Comparison of ENCODE assay signal across 9 mouse cellular contexts in genomic region chr12:102785593-102785985, GRCm38 (mm10). TPM values are rescaled to one million over a fixed set of nuclear protein-coding genes. Genes with fewer than 3 reads are reported as not detected.
"Had no signal": no experiment of that assay in that cellular context is flagged by ENCODE, and none has a peak within 500 bp of the region (broad histone marks: within the 10 kb centered on the region; RNA-seq: fewer than 3 reads in every experiment).

No protein-coding gene starts in this region.

- ATAC-seq: intestine, embryonic 16.5 days; midbrain, embryonic 13.5 days had no signal

- DNase-seq: kidney, adult 8-10 months; lung, postnatal 14 days; right cerebral cortex, postnatal 14 days; thymus, postnatal 36 days had no signal

RNA-seq across cellular contexts. Expression of gene Gm28051, which starts 28.0 kb away (rescaled TPM):
- total RNA-seq: left cerebral cortex, adult 2 months; left cerebral cortex, postnatal 14 days; liver, adult 2 months had no signal
